ENCODE assay signal across 7 mouse cellular contexts in the genomic region with DNA sequence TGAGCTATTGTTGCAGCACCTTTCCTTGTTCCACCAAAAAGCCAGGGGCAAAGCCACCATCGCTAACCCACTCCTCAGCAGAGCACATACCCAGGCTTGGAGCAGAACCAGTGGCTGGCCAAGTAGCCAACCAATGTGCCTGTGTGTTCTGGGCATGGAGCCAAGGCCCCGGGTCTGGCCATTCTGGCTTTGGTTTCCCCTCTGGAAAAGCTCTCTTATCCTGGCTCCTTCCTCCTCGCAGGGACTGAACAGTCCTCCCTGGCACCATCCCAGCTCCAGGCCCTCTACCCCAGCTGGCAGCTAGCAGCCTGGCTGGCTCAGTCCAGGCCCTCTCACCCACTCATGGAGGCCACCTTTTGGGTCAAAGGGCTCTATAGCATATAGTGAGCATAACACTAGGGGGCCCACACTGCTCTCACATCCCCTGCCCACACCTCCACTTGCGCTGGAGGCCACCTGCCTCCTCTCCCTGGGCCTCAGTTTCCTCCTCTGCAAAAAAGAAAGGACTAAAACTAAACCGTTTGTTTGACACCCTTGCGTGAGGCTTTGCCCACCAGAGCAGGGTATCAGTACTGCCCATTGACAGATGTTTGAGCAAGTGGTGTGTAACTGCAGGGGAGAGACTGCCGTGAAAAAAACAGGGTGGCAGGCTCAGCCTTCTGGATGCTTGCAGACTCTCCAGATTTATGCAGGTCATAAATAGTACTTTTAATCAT. TPM values are rescaled to one million over a fixed set of nuclear protein-coding genes. Genes with fewer than 3 reads are reported as not detected.
DNase-seq lines count a peak whose midpoint lies in the region; ATAC-seq and TF ChIP-seq lines count a peak whose summit lies in the region.

No protein-coding gene starts in this region.

- intact Hi-C loops in gastrocnemius, postnatal 36 days (cut with DNase I): no loop called here
- intact Hi-C loops in left cerebral cortex, postnatal 4 days (cut with DNase I): loop anchor here (10.0 kb wide), 1 partner anchor 205 kb away; the partner anchor contains the start of genes Atpaf2 and Gid4

- peak; percentile 91 for DNase-seq in adrenal gland, postnatal 10 days
- peak; percentile 58 to 66 for DNase-seq in gastrocnemius, postnatal 36 days
- DNase-seq in left cerebral cortex, postnatal 4 days: peak; percentile 100
- DNase-seq in testis, postnatal 14 days (ENCODE audit: low spot score): peak; percentile 67

- no peaks in the 10 kb centered on the region for H3K9me3 ChIP-seq in intestine, postnatal 0 days (ENCODE audit: control insufficient read depth)
- H3K9me3 ChIP-seq in midbrain, embryonic 13.5 days: no peaks in the 10 kb centered on the region

- peak overlapping the region; percentile 92; the same call in 1 of the 2 replicates for H3K27ac ChIP-seq in cortical plate, adult 2 months (ENCODE audit: insufficient read depth, low read length)
- H3K27ac ChIP-seq in intestine, postnatal 0 days (ENCODE audit: low read depth, low read length): peak overlapping the region; percentile 73
- H3K27ac ChIP-seq in midbrain, embryonic 13.5 days: peak overlapping the region; percentile 85

- no peak for ATAC-seq in intestine, postnatal 0 days
- ATAC-seq in midbrain, embryonic 13.5 days: peak; percentile 70

- TF ChIP-seq CTCF in cortical plate, adult 2 months (IDR thresholded peaks at IDR 0.05; ENCODE audit: extremely low read depth, insufficient read depth, low read length): no peak
- TF ChIP-seq CTCF in intestine, postnatal 0 days (IDR thresholded peaks at IDR 0.05; ENCODE audit: low read depth): peak; percentile 47

- H3K9ac ChIP-seq in intestine, postnatal 0 days (ENCODE audit: low read depth, low read length): peak overlapping the region; percentile 45
- peak overlapping the region; percentile 63 for H3K9ac ChIP-seq in midbrain, embryonic 13.5 days (replicated peaks)

- H3K36me3 ChIP-seq in intestine, postnatal 0 days (ENCODE audit: control insufficient read depth, insufficient read depth): peaks cover 28% of the 10 kb centered on the region
- peaks cover 30% of the 10 kb centered on the region for H3K36me3 ChIP-seq in midbrain, embryonic 13.5 days

- 15% methylated on average over 7 of the region's 7 CpGs for WGBS in intestine, postnatal 0 days
- 38% methylated on average over 7 of the region's 7 CpGs for WGBS in midbrain, embryonic 13.5 days

- TF ChIP-seq POLR2A in cortical plate, adult 2 months (IDR thresholded peaks at IDR 0.05; ENCODE audit: extremely low read depth, insufficient read depth, low read length): no peak

- H3K4me2 ChIP-seq in intestine, postnatal 0 days (replicated peaks; ENCODE audit: low read depth): peak overlapping the region; percentile 80
- peak overlapping the region; percentile 63 for H3K4me2 ChIP-seq in midbrain, embryonic 13.5 days (replicated peaks)

- no peaks in the 10 kb centered on the region for H3K27me3 ChIP-seq in intestine, postnatal 0 days (replicated peaks; ENCODE audit: control insufficient read depth, insufficient read depth, low read length)
- no peaks in the 10 kb centered on the region for H3K27me3 ChIP-seq in midbrain, embryonic 13.5 days

- H3K4me1 ChIP-seq in cortical plate, adult 2 months (ENCODE audit: control insufficient read depth, insufficient read depth, low read length): peaks cover 2% of the 10 kb centered on the region; the same call in 1 of the 2 replicates
- H3K4me1 ChIP-seq in intestine, postnatal 0 days (replicated peaks; ENCODE audit: control insufficient read depth, insufficient read depth, low read length): peaks cover 12% of the 10 kb centered on the region
- peaks cover 74% of the 10 kb centered on the region for H3K4me1 ChIP-seq in midbrain, embryonic 13.5 days (replicated peaks)

- H3K4me3 ChIP-seq in cortical plate, adult 2 months (ENCODE audit: insufficient read depth, low read length): peak overlapping the region; percentile 49
- H3K4me3 ChIP-seq in intestine, postnatal 0 days (ENCODE audit: low read depth, low read length): peak overlapping the region; percentile 45
- H3K4me3 ChIP-seq in midbrain, embryonic 13.5 days (replicated peaks): peak overlapping the region; percentile 45

RNA-seq across cellular contexts. Expression of gene Srebf1, which starts 13.0 kb away (rescaled TPM):
- total RNA-seq in adrenal gland, postnatal 10 days (2021): 100 to 1,000 TPM; 126 to 185 TPM
- 51.2 and 56.7 TPM in 2 replicates for polyA plus RNA-seq in cortical plate, adult 2 months (2012; rRNA removed)
- 10 to 100 TPM; 18.4 to 21.0 TPM for total RNA-seq in gastrocnemius, postnatal 36 days (2021)
- 86.9 and 88.1 TPM in 2 replicates for polyA plus RNA-seq in intestine, postnatal 0 days (2015; fragmentation: Nextera tagmentation; extraction: Ambion mirVana)
- total RNA-seq in left cerebral cortex, postnatal 4 days (2021): 10 to 100 TPM; 60.3 to 67.5 TPM
- 38.5 and 46.0 TPM in 2 replicates for polyA plus RNA-seq in midbrain, embryonic 13.5 days (2015; fragmentation: Nextera tagmentation; extraction: Ambion mirVana)
